Mouse (Mus musculus) T-helper 2 cell (primary cell): Measurements from ENCODE around the gene Tspan7.

ENCODE experiments used
- in situ Hi-C: fragments of 300-600 bp; cut with MboI, MseI; formaldehyde crosslinking; loops from one replicate; pipeline ENCODE4 v1.15.1; 2025; ENCODE audit warnings: high pct_unique_total_duplicates

Gene Tspan7

GRCm38 (mm10) chrX:10549708-10550107, 64.8 kb downstream of the Tspan7 start:
- in situ Hi-C loops = no loop called here

GRCm38 (mm10) chrX:10556899-10557298, 71.9 kb downstream of the Tspan7 start:
- in situ Hi-C loops = no loop called here

GRCm38 (mm10) chrX:10557596-10557995, 72.6 kb downstream of the Tspan7 start:
- in situ Hi-C loops = no loop called here

GRCm38 (mm10) chrX:10558625-10559024, 73.7 kb downstream of the Tspan7 start:
- in situ Hi-C loops = no loop called here

- in situ Hi-C loops = no loop called here
These were observed 80.9 kb downstream of the Tspan7 start for GRCm38 (mm10) chrX:10565811-10566210.

GRCm38 (mm10) chrX:10574523-10574922, 89.6 kb downstream of the Tspan7 start:
- in situ Hi-C loops = no loop called here

GRCm38 (mm10) chrX:10575406-10575805, 90.4 kb downstream of the Tspan7 start:
- in situ Hi-C loops = loop anchor here (25.0 kb wide), 1 partner anchor 562 kb away; no protein-coding TSS in a partner anchor

GRCm38 (mm10) chrX:10576349-10576748, 91.4 kb downstream of the Tspan7 start:
- in situ Hi-C loops = loop anchor here (25.0 kb wide), 1 partner anchor 561 kb away; no protein-coding TSS in a partner anchor

GRCm38 (mm10) chrX:10577356-10577755, 92.4 kb downstream of the Tspan7 start:
- in situ Hi-C loops = loop anchor here (25.0 kb wide), 1 partner anchor 560 kb away; no protein-coding TSS in a partner anchor

GRCm38 (mm10) chrX:10582731-10583130, 97.8 kb downstream of the Tspan7 start:
- in situ Hi-C loops = loop anchor here (25.0 kb wide), 1 partner anchor 555 kb away; no protein-coding TSS in a partner anchor

GRCm38 (mm10) chrX:10592244-10592643, 107.3 kb downstream of the Tspan7 start:
- in situ Hi-C loops = loop anchor here (25.0 kb wide), 1 partner anchor 545 kb away; no protein-coding TSS in a partner anchor

GRCm38 (mm10) chrX:10593561-10593960, 108.6 kb downstream of the Tspan7 start:
- in situ Hi-C loops = loop anchor here (25.0 kb wide), 1 partner anchor 544 kb away; no protein-coding TSS in a partner anchor

GRCm38 (mm10) chrX:10617119-10617518, 132.2 kb downstream of the Tspan7 start:
- in situ Hi-C loops = no loop called here

- in situ Hi-C loops = loop anchor here (25.0 kb wide), 1 partner anchor 921 kb away; no protein-coding TSS in a partner anchor
These were observed 156.1 kb downstream of the Tspan7 start for GRCm38 (mm10) chrX:10641062-10641461.
